Mouse (Mus musculus) olfactory bulb, adult 2 months (tissue): Measurements from ENCODE around the gene Isca2. TPM values are rescaled to one million over a fixed set of nuclear protein-coding genes. Genes with fewer than 3 reads are reported as not detected.

ENCODE experiments used
- H3K27ac ChIP-seq: fragments of 200-500 bp; 2 replicates; pipeline ENCODE4 v1.5.1; 2012; ENCODE audit warnings: low read depth, low read length; ENCODE audit not compliant: insufficient read depth
- H3K4me1 ChIP-seq: fragments of 200-500 bp; 2 replicates; pipeline ENCODE4 v1.6.1; 2012; ENCODE audit warnings: low read length; ENCODE audit not compliant: control insufficient read depth, insufficient read depth
- H3K4me3 ChIP-seq: fragments of 200-500 bp; 2 replicates; pipeline ENCODE4 v1.5.1; 2012; ENCODE audit warnings: mild to moderate bottlenecking, low read depth, low read length, moderate library complexity; ENCODE audit not compliant: insufficient read depth
- CTCF ChIP-seq: fragments of 200-500 bp; IDR thresholded peaks from 2 replicates; pipeline ENCODE4 v1.5.1; 2012; ENCODE audit warnings: low read depth, mild to moderate bottlenecking, low read length, moderate library complexity; ENCODE audit not compliant: insufficient read depth
- POLR2A ChIP-seq: fragments of 200-500 bp; IDR thresholded peaks from 2 replicates; pipeline ENCODE4 v1.6.1; 2012; ENCODE audit warnings: mild to moderate bottlenecking, low read depth, low read length, moderate library complexity; ENCODE audit not compliant: insufficient read depth
- WGBS: fragments of 180-500 bp; shearing (Covaris S2); methylation state at CpG from one replicate; pipeline ENCODE4 v1.1.7; 2018; 5-methylcytosine and 5-hydroxymethylcytosine counted together
- polyA plus RNA-seq: library from polyadenylated mRNA; stranded (reverse); fragments of >200 nt; gene quantifications from 2 replicates; pipeline ENCODE4 v1.2.4, GENCODE M21; 2012; ENCODE audit warnings: low replicate concordance; ENCODE audit not compliant: missing spikeins, insufficient read depth, insufficient read length

Gene Isca2
- polyA plus RNA-seq, 1 experiment = not detected

GRCm38 (mm10) chr12:84806726-84807125, 33.7 kb downstream of the Isca2 start:
- Histone ChIP-seq H3K4me1 (no peaks in the 10 kb centered on the region), H3K4me3 (no peak overlapping the region), H3K27ac (no peak overlapping the region)
- WGBS = 64% methylated on average over 5 of the region's 5 CpGs
- TF ChIP-seq POLR2A = no peak
- no peak for TF ChIP-seq CTCF

- no peaks in the 10 kb centered on the region for H3K4me1 ChIP-seq
- WGBS = 87% methylated on average over 13 of the region's 13 CpGs
- H3K27ac ChIP-seq = no peak overlapping the region
- TF ChIP-seq POLR2A (no peak), CTCF (no peak)
- no peak overlapping the region for H3K4me3 ChIP-seq
Measured at GRCm38 (mm10) chr12:84807351-84807750, 34.3 kb downstream of the Isca2 start.

GRCm38 (mm10) chr12:84809033-84809432, 36.0 kb downstream of the Isca2 start:
- H3K4me3 ChIP-seq = no peak overlapping the region
- 89% methylated on average over 6 of the region's 6 CpGs for WGBS
- no peaks in the 10 kb centered on the region for H3K4me1 ChIP-seq
- TF ChIP-seq POLR2A = no peak
- no peak for TF ChIP-seq CTCF
- H3K27ac ChIP-seq = no peak overlapping the region

- Histone ChIP-seq H3K4me1 (no peaks in the 10 kb centered on the region), H3K4me3 (no peak overlapping the region), H3K27ac (no peak overlapping the region)
- TF ChIP-seq CTCF (no peak), POLR2A (no peak)
- WGBS = 75% methylated on average over 1 of the region's 1 CpGs
Measured at GRCm38 (mm10) chr12:84810810-84811209, 37.8 kb downstream of the Isca2 start.

GRCm38 (mm10) chr12:84811510-84811909, 38.5 kb downstream of the Isca2 start:
- TF ChIP-seq CTCF = no peak
- TF ChIP-seq POLR2A = no peak
- Histone ChIP-seq H3K27ac (no peak overlapping the region), H3K4me1 (no peaks in the 10 kb centered on the region), H3K4me3 (no peak overlapping the region)
- WGBS = 69% methylated on average over 4 of the region's 4 CpGs

- no peaks in the 10 kb centered on the region for H3K4me1 ChIP-seq
- TF ChIP-seq POLR2A (no peak), CTCF (no peak)
- WGBS = 56% methylated on average over 3 of the region's 3 CpGs
- H3K4me3 ChIP-seq = no peak overlapping the region
- no peak overlapping the region for H3K27ac ChIP-seq
Measured at GRCm38 (mm10) chr12:84812004-84812403, 39.0 kb downstream of the Isca2 start.

GRCm38 (mm10) chr12:84813773-84814172, 40.7 kb downstream of the Isca2 start:
- Histone ChIP-seq H3K27ac (no peak overlapping the region), H3K4me3 (no peak overlapping the region), H3K4me1 (no peaks in the 10 kb centered on the region)
- TF ChIP-seq POLR2A = no peak
- TF ChIP-seq CTCF = no peak
- WGBS = 59% methylated on average over 7 of the region's 7 CpGs

GRCm38 (mm10) chr12:84814663-84815325, 41.7 kb downstream of the Isca2 start:
- H3K27ac ChIP-seq = no peak overlapping the region
- TF ChIP-seq CTCF (no peak), POLR2A (no peak)
- WGBS = 86% methylated on average over 3 of the region's 3 CpGs
- no peak overlapping the region for H3K4me3 ChIP-seq
- no peaks in the 10 kb centered on the region for H3K4me1 ChIP-seq

- no peak for TF ChIP-seq CTCF
- no peak for TF ChIP-seq POLR2A
- WGBS = 65% methylated on average over 4 of the region's 4 CpGs
- Histone ChIP-seq H3K4me3 (no peak overlapping the region), H3K4me1 (no peaks in the 10 kb centered on the region), H3K27ac (no peak overlapping the region)
Measured at GRCm38 (mm10) chr12:84818496-84818895, 45.4 kb downstream of the Isca2 start.
